Mouse (Mus musculus): ENCODE measurements around the gene Steap2. TPM values are rescaled to one million over a fixed set of nuclear protein-coding genes. Genes with fewer than 3 reads are reported as not detected.

The Steap2 gene
- polyA plus RNA-seq, 1 experiment from 2014 or later: 4.6 TPM

GRCm38 (mm10) chr5:5663655-5664370, 30.6 kb downstream of the Steap2 start, which contains the start of gene Cfap69:
TSS of gene Cfap69 (minus strand) at chr5:5664239.
- H3K9ac ChIP-seq: peak within 1 kb of the TSS; percentile 58
- no peak within 1 kb of the TSS for H3K27ac ChIP-seq
- no peaks in the 10 kb centered on the region for H3K36me3 ChIP-seq
- H3K27me3 ChIP-seq: 0 out of 2 replicates have a peak, but pooled peaks cover 2% of the 10 kb centered on the region
- H3K4me2 ChIP-seq: peak within 1 kb of the TSS; percentile 97
- H3K9me3 ChIP-seq: no peaks in the 10 kb centered on the region
- peak within 1 kb of the TSS; percentile 72 for H3K4me3 ChIP-seq
- H3K4me1 ChIP-seq: no peaks in the 10 kb centered on the region; the same call in 1 of the 2 replicates
- ATAC-seq (ENCODE audit: insufficient number of reproducible peaks, low FRiP score, low TSS enrichment, low read depth): peak; percentile 90
- under 1% methylated on average over 47 of the region's 48 CpGs for WGBS

- H3K4me3 ChIP-seq: peak overlapping the region; percentile 72
- WGBS: 41% methylated on average over 6 of the region's 6 CpGs
- H3K27me3 ChIP-seq: 0 out of 2 replicates have a peak, but pooled peaks cover 2% of the 10 kb centered on the region
- H3K36me3 ChIP-seq: no peaks in the 10 kb centered on the region
- H3K4me1 ChIP-seq: no peaks in the 10 kb centered on the region; the same call in 1 of the 2 replicates
- H3K9ac ChIP-seq: no peak overlapping the region
- H3K27ac ChIP-seq: no peak overlapping the region
- H3K4me2 ChIP-seq: peak overlapping the region; percentile 97
- no peaks in the 10 kb centered on the region for H3K9me3 ChIP-seq
- no peak for ATAC-seq (ENCODE audit: insufficient number of reproducible peaks, low FRiP score, low TSS enrichment, low read depth)
Observed at GRCm38 (mm10) chr5:5663057-5663456, 31.3 kb downstream of the Steap2 start.

- Histone ChIP-seq H3K4me2 (no peak overlapping the region), H3K4me1 (no peaks in the 10 kb centered on the region; the same call in 1 of the 2 replicates), H3K9ac (no peak overlapping the region), H3K4me3 (no peak overlapping the region), H3K9me3 (no peaks in the 10 kb centered on the region), H3K27ac (no peak overlapping the region), H3K36me3 (no peaks in the 10 kb centered on the region), H3K27me3 (0 out of 2 replicates have a peak, but pooled peaks cover 2% of the 10 kb centered on the region)
- 36% methylated on average over 2 of the region's 2 CpGs for WGBS
- no peak for ATAC-seq (ENCODE audit: insufficient number of reproducible peaks, low FRiP score, low TSS enrichment, low read depth)
Observed at GRCm38 (mm10) chr5:5658680-5659079, 35.7 kb downstream of the Steap2 start.

- Histone ChIP-seq H3K9ac (no peak overlapping the region), H3K27me3 (0 out of 2 replicates have a peak, but pooled peaks cover 2% of the 10 kb centered on the region), H3K9me3 (no peaks in the 10 kb centered on the region), H3K36me3 (no peaks in the 10 kb centered on the region), H3K4me2 (no peak overlapping the region), H3K27ac (no peak overlapping the region), H3K4me3 (no peak overlapping the region), H3K4me1 (no peaks in the 10 kb centered on the region)
- ATAC-seq (ENCODE audit: insufficient number of reproducible peaks, low FRiP score, low TSS enrichment, low read depth): no peak
- WGBS: 72% methylated on average over 2 of the region's 2 CpGs
Observed at GRCm38 (mm10) chr5:5657932-5658331, 36.4 kb downstream of the Steap2 start.

- Histone ChIP-seq H3K4me2 (no peak overlapping the region), H3K27ac (no peak overlapping the region), H3K36me3 (no peaks in the 10 kb centered on the region), H3K4me3 (no peak overlapping the region), H3K9ac (no peak overlapping the region), H3K4me1 (no peaks in the 10 kb centered on the region), H3K9me3 (no peaks in the 10 kb centered on the region), H3K27me3 (no peaks in the 10 kb centered on the region)
- WGBS: 59% methylated on average over 6 of the region's 6 CpGs
- no peak for ATAC-seq (ENCODE audit: insufficient number of reproducible peaks, low FRiP score, low TSS enrichment, low read depth)
Observed at GRCm38 (mm10) chr5:5648817-5649569, 45.4 kb downstream of the Steap2 start.

- no peak for ATAC-seq (ENCODE audit: insufficient number of reproducible peaks, low FRiP score, low TSS enrichment, low read depth)
Observed at GRCm38 (mm10) chr5:5646173-5646572, 48.2 kb downstream of the Steap2 start.

GRCm38 (mm10) chr5:5638496-5638895, 55.9 kb downstream of the Steap2 start:
- 46% methylated on average over 2 of the region's 2 CpGs for WGBS
- Histone ChIP-seq H3K9me3 (no peaks in the 10 kb centered on the region), H3K27ac (no peak overlapping the region), H3K36me3 (no peaks in the 10 kb centered on the region), H3K9ac (no peak overlapping the region), H3K27me3 (no peaks in the 10 kb centered on the region), H3K4me2 (no peak overlapping the region), H3K4me1 (no peaks in the 10 kb centered on the region), H3K4me3 (no peak overlapping the region)
- no peak for ATAC-seq (ENCODE audit: insufficient number of reproducible peaks, low FRiP score, low TSS enrichment, low read depth)

More at GRCm38 (mm10) chr5:5646173-5646572, 48.2 kb downstream of the Steap2 start:
- H3K36me3 ChIP-seq: no peaks in the 10 kb centered on the region
- 2% methylated on average over 1 of the region's 1 CpGs for WGBS
- H3K4me3 ChIP-seq: no peak overlapping the region
- no peak overlapping the region for H3K9ac ChIP-seq
- H3K9me3 ChIP-seq: no peaks in the 10 kb centered on the region
- H3K4me1 ChIP-seq: no peaks in the 10 kb centered on the region
- no peaks in the 10 kb centered on the region for H3K27me3 ChIP-seq
- no peak overlapping the region for H3K4me2 ChIP-seq
- H3K27ac ChIP-seq: no peak overlapping the region

- Histone ChIP-seq H3K27ac (no peak overlapping the region), H3K9ac (no peak overlapping the region), H3K27me3 (no peaks in the 10 kb centered on the region), H3K4me1 (no peaks in the 10 kb centered on the region), H3K36me3 (no peaks in the 10 kb centered on the region), H3K9me3 (no peaks in the 10 kb centered on the region), H3K4me2 (no peak overlapping the region), H3K4me3 (no peak overlapping the region)
- 42% methylated on average over 3 of the region's 3 CpGs for WGBS
- no peak for ATAC-seq (ENCODE audit: insufficient number of reproducible peaks, low FRiP score, low TSS enrichment, low read depth)
Observed at GRCm38 (mm10) chr5:5625491-5625890, 68.9 kb downstream of the Steap2 start.

GRCm38 (mm10) chr5:5618329-5618728, 76.0 kb downstream of the Steap2 start:
- Histone ChIP-seq H3K27ac (no peak overlapping the region), H3K9ac (no peak overlapping the region), H3K4me2 (no peak overlapping the region), H3K4me3 (no peak overlapping the region), H3K27me3 (no peaks in the 10 kb centered on the region), H3K9me3 (no peaks in the 10 kb centered on the region), H3K36me3 (no peaks in the 10 kb centered on the region), H3K4me1 (no peaks in the 10 kb centered on the region)
- no peak for ATAC-seq (ENCODE audit: insufficient number of reproducible peaks, low FRiP score, low TSS enrichment, low read depth)
- 49% methylated on average over 4 of the region's 4 CpGs for WGBS

Other genes starting within 250 kb of the Steap2 start
- 0.26 TPM in 1 of 2 replicates, not detected in the other for gene 1700015F17Rik, start 215.4 kb downstream of the Steap2 start, polyA plus RNA-seq (2015; fragmentation: Nextera tagmentation; extraction: Ambion mirVana)
- gene Cldn12, start 179.6 kb downstream of the Steap2 start, polyA plus RNA-seq (2015; fragmentation: Nextera tagmentation; extraction: Ambion mirVana): 14.3 and 15.3 TPM in 2 replicates
- 18.9 and 20.2 TPM in 2 replicates for gene Gtpbp10, start 135.0 kb downstream of the Steap2 start, polyA plus RNA-seq (2015; fragmentation: Nextera tagmentation; extraction: Ambion mirVana)
- 0.95 and 1.0 TPM in 2 replicates for gene Gm8773, start 120.8 kb downstream of the Steap2 start, polyA plus RNA-seq (2015; fragmentation: Nextera tagmentation; extraction: Ambion mirVana)
- gene Cfap69, start 30.3 kb downstream of the Steap2 start, polyA plus RNA-seq (2015; fragmentation: Nextera tagmentation; extraction: Ambion mirVana): 1.9 and 2.1 TPM in 2 replicates
- gene Steap1, start 54.7 kb upstream of the Steap2 start, polyA plus RNA-seq (2015; fragmentation: Nextera tagmentation; extraction: Ambion mirVana): 5.2 and 5.3 TPM in 2 replicates